Mouse (Mus musculus) testis, adult 2 months (tissue): ENCODE measurements at regions not wholly inside any gene's neighbourhood (a gene's known extent, or its start where the extent isn't known, plus 50 kb on each side); places are given as distances from the start of the nearest gene placed in this dataset.

ENCODE experiments used
- CTCF ChIP-seq: fragments of 200-500 bp; IDR thresholded peaks from 2 replicates; pipeline ENCODE4 v1.5.1; 2012; ENCODE audit warnings: low read depth, mild to moderate bottlenecking, inconsistent platforms, low read length, moderate library complexity; ENCODE audit not compliant: control insufficient read depth, insufficient read depth, insufficient replicate concordance
- POLR2A ChIP-seq: fragments of 200-500 bp; IDR thresholded peaks from 2 replicates; pipeline ENCODE4 v1.6.1; 2012; ENCODE audit warnings: low read depth, mild to moderate bottlenecking, inconsistent platforms, low read length, moderate library complexity; ENCODE audit not compliant: control insufficient read depth

- TF ChIP-seq CTCF (no peak), POLR2A (no peak)
Measured at GRCm38 (mm10) chr6:94935706-94936105, 181.3 kb upstream of the Kbtbd8 start.
